Mouse (Mus musculus) small intestine, adult 2 months (tissue): ENCODE measurements around the gene Pold4. TPM values are rescaled to one million over a fixed set of nuclear protein-coding genes. Genes with fewer than 3 reads are reported as not detected.
"Not testable (repeated sequence)": the region's sequence is repeated elsewhere in the genome, so short reads cannot be mapped to it uniquely, and the experiment has no call there.

Source experiments
- H3K27ac ChIP-seq: fragments of 200-500 bp; 2 replicates; pipeline ENCODE4 v1.5.1; 2012; ENCODE audit warnings: low read depth, low read length, control low read depth, inconsistent platforms; ENCODE audit not compliant: insufficient read depth
- H3K27me3 ChIP-seq: fragments of 200-500 bp; 2 replicates; pipeline ENCODE4 v1.6.1; 2012; ENCODE audit warnings: mild to moderate bottlenecking, moderate library complexity, low read length, inconsistent platforms; ENCODE audit not compliant: control insufficient read depth, insufficient read depth
- H3K36me3 ChIP-seq: fragments of 200-500 bp; 2 replicates; pipeline ENCODE4 v1.6.1; 2012; ENCODE audit warnings: mild to moderate bottlenecking, low read length, control low read depth, inconsistent platforms; ENCODE audit not compliant: control insufficient read depth, insufficient read depth
- H3K4me1 ChIP-seq: fragments of 200-500 bp; 2 replicates; pipeline ENCODE4 v1.6.1; 2012; ENCODE audit warnings: low read length, inconsistent platforms, mixed read lengths; ENCODE audit not compliant: control insufficient read depth, insufficient read depth, insufficient read length
- H3K4me3 ChIP-seq: fragments of 200-500 bp; 2 replicates; pipeline ENCODE4 v1.5.1; 2012; ENCODE audit warnings: low read depth, mild to moderate bottlenecking, control low read depth, inconsistent platforms, low read length, moderate library complexity
- CTCF ChIP-seq: fragments of 200-500 bp; IDR thresholded peaks from 2 replicates; pipeline ENCODE4 v1.5.1; 2012; ENCODE audit warnings: low read depth, mild to moderate bottlenecking, control low read depth, inconsistent platforms, low read length, moderate library complexity, mixed read lengths; ENCODE audit not compliant: insufficient replicate concordance, insufficient read length; ENCODE audit errors: extremely low read depth
- POLR2A ChIP-seq: fragments of 200-500 bp; IDR thresholded peaks from 2 replicates; pipeline ENCODE4 v1.6.1; 2012; ENCODE audit warnings: low read depth, mild to moderate bottlenecking, control low read depth, inconsistent platforms, low read length, moderate library complexity
- WGBS: fragments of 180-500 bp; shearing (Covaris S2); methylation state at CpG from one replicate; pipeline ENCODE4 v1.1.7; 2018; 5-methylcytosine and 5-hydroxymethylcytosine counted together
- polyA plus RNA-seq: library from polyadenylated mRNA; depleted of rRNA; stranded (reverse); fragments of >200 nt; gene quantifications from 2 replicates; pipeline ENCODE4 v1.2.3, GENCODE M21; 2012

The Pold4 gene
- polyA plus RNA-seq, 1 experiment = 118 TPM

GRCm38 (mm10) chr19:4244775-4245174 lies 13.1 kb downstream of the Pold4 start:
- H3K4me1 ChIP-seq = peaks cover 6% of the 10 kb centered on the region; the same call in 1 of the 2 replicates
- no peak overlapping the region for H3K4me3 ChIP-seq
- no peaks in the 10 kb centered on the region for H3K27me3 ChIP-seq
- no peaks in the 10 kb centered on the region for H3K36me3 ChIP-seq
- H3K27ac ChIP-seq = no peak overlapping the region
- 74% methylated on average over 6 of the region's 6 CpGs for WGBS
- TF ChIP-seq POLR2A (no peak), CTCF (no peak)

- Histone ChIP-seq H3K27ac (no peak overlapping the region), H3K27me3 (no peaks in the 10 kb centered on the region), H3K4me3 (no peak overlapping the region), H3K4me1 (peaks cover 6% of the 10 kb centered on the region; the same call in 1 of the 2 replicates), H3K36me3 (no peaks in the 10 kb centered on the region)
- 65% methylated on average over 1 of the region's 1 CpGs for WGBS
- TF ChIP-seq CTCF (no peak), POLR2A (no peak)
Measured at GRCm38 (mm10) chr19:4247010-4247409, 15.3 kb downstream of the Pold4 start.

- H3K4me3 ChIP-seq, H3K27me3 ChIP-seq, H3K36me3 ChIP-seq, H3K4me1 ChIP-seq, H3K27ac ChIP-seq: not testable (repeated sequence)
- WGBS = 26% methylated on average over 1 of the region's 1 CpGs
Measured at GRCm38 (mm10) chr19:4248683-4249082, 17.0 kb downstream of the Pold4 start.

- WGBS = 91% methylated on average over 7 of the region's 7 CpGs
- Histone ChIP-seq H3K4me1 (peaks cover 2% of the 10 kb centered on the region; the same call in 1 of the 2 replicates), H3K4me3 (no peak overlapping the region), H3K36me3 (no peaks in the 10 kb centered on the region), H3K27me3 (no peaks in the 10 kb centered on the region), H3K27ac (no peak overlapping the region)
- TF ChIP-seq POLR2A (no peak), CTCF (no peak)
Measured at GRCm38 (mm10) chr19:4254230-4254629, 22.5 kb downstream of the Pold4 start.

- Histone ChIP-seq H3K4me3 (no peak overlapping the region), H3K36me3 (no peaks in the 10 kb centered on the region), H3K27me3 (no peaks in the 10 kb centered on the region), H3K27ac (no peak overlapping the region), H3K4me1 (peaks cover 5% of the 10 kb centered on the region; the same call in 1 of the 2 replicates)
- TF ChIP-seq POLR2A = no peak
- TF ChIP-seq CTCF = peak; percentile 39; the same call in 1 of the 2 replicates
- WGBS = 84% methylated on average over 11 of the region's 11 CpGs
Measured at GRCm38 (mm10) chr19:4255583-4256162, 24.0 kb downstream of the Pold4 start.

GRCm38 (mm10) chr19:4257216-4257896 lies 25.7 kb downstream of the Pold4 start:
- Histone ChIP-seq H3K27me3 (no peaks in the 10 kb centered on the region), H3K4me1 (peaks cover 9% of the 10 kb centered on the region), H3K36me3 (0 out of 2 replicates have a peak, but pooled peaks cover 4% of the 10 kb centered on the region), H3K27ac (peak overlapping the region; percentile 61), H3K4me3 (peak overlapping the region; percentile 77)
- under 1% methylated on average over 41 of the region's 41 CpGs for WGBS
- peak; percentile 93 for TF ChIP-seq CTCF
- TF ChIP-seq POLR2A = peak; percentile 27; the same call in 1 of the 2 replicates

- H3K36me3 ChIP-seq = 0 out of 2 replicates have a peak, but pooled peaks cover 5% of the 10 kb centered on the region
- no peaks in the 10 kb centered on the region for H3K27me3 ChIP-seq
- TF ChIP-seq CTCF = no peak
- TF ChIP-seq POLR2A = no peak
- WGBS = 22% methylated on average over 12 of the region's 12 CpGs
- peaks cover 9% of the 10 kb centered on the region for H3K4me1 ChIP-seq
- H3K4me3 ChIP-seq = peak overlapping the region; percentile 77
- peak overlapping the region; percentile 61 for H3K27ac ChIP-seq
Measured at GRCm38 (mm10) chr19:4257897-4258252, 26.2 kb downstream of the Pold4 start.
